Mouse (Mus musculus) ES-E14 (cell line): Measurements from ENCODE around the gene Pamr1.

Experiments
- CHD2 ChIP-seq: IDR thresholded peaks from 2 replicates; pipeline ENCODE4 v1.6.1; 2014; ENCODE audit warnings: mild to moderate bottlenecking, low read depth, low read length, inconsistent platforms
- HCFC1 ChIP-seq: IDR thresholded peaks from 2 replicates; pipeline ENCODE4 v1.6.1; 2012; ENCODE audit warnings: low read length, inconsistent platforms, borderline replicate concordance; ENCODE audit not compliant: insufficient read depth

GRCm38 (mm10) chr2:102636116-102636600 is 86.3 kb downstream of the Pamr1 start:
- TF ChIP-seq HCFC1 (no peak), CHD2 (no peak)
